Mouse (Mus musculus): ENCODE measurements around the gene Tfap2a. TPM values are rescaled to one million over a fixed set of nuclear protein-coding genes. Genes with fewer than 3 reads are reported as not detected.

Tfap2a gene
- polyA plus RNA-seq, 1 experiment = 7.3 TPM

DNA sequence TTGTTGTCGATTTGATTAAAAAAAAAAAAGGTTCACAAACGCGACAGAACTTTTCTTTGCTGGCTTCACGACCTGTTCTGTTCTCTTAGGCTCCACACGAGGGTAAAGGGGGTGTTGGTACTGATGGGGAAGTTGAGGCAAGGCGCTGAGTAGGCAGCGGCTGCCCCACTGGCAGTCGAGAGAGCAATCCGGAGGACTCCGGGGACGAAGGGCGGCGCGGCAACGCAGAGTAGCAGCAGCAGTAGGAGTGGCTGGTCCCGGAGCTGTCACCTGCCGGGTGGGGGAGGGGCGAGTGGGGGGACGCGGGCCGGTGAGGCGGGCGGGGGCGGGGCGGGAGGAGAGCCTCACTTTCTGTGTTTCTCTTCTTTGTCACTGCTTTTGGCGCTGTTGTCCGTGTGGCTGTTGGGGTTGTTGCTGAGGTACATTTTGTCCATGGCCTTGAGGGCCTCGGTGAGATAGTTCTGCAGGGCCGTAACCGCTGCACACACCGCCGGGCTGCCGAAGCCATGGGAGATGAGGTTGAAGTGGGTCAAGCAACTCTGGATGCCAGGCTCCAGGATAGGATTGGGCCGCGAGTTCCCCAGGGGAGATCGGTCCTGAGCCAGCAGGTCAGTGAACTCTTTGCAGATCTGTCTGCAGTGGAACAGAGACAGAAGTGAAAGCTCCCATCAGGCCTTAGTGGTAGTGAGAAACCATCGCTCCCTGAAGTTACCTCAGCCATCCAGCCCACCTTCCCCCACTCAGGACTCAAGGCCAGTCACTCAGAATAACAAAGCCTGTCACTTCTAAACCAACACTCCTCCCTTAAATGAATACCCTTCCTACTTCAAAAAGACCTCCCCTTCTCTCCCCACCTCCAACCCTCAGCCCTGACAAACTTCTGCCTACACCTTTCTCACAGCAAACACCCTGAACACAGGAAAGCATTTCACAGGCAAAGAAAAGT is 21.1 kb downstream of the Tfap2a start:
- H3K4me1 ChIP-seq (ENCODE audit: control insufficient read depth, insufficient read depth, low read length) = no peaks in the 10 kb centered on the region
- no peak overlapping the region for H3K4me3 ChIP-seq (ENCODE audit: insufficient read depth, low read length)
- no peak for TF ChIP-seq CTCF (IDR thresholded peaks at IDR 0.05; ENCODE audit: borderline replicate concordance, insufficient read depth, low read length)
- TF ChIP-seq POLR2A (IDR thresholded peaks at IDR 0.05; ENCODE audit: low read depth, low read length) = no peak
- H3K27ac ChIP-seq (ENCODE audit: insufficient read depth, low read length) = no peak overlapping the region

DNA sequence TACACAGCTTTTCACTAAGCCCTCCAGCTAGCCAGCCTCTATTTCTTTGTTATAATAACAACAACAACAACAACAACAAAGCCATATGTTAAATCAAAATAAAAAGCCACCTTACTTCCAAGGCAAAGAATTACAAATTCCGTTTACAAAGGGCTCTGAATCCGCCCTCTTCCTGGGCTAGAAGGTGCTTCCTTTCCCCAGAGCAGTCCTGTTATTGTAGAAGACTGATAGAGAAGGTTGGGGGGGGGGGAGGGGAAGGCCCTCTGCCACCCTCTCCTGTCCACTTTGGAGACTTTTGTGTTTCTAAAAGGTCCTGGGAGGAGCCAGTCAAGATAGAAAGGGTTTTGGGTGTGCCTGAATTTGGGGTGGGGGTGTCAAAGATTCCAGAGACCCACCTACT is 23.6 kb downstream of the Tfap2a start:
- H3K4me3 ChIP-seq (ENCODE audit: insufficient read depth, low read length) = no peak overlapping the region
- no peak overlapping the region for H3K27ac ChIP-seq (ENCODE audit: insufficient read depth, low read length)
- TF ChIP-seq POLR2A (IDR thresholded peaks at IDR 0.05; ENCODE audit: low read depth, low read length) (no peak), CTCF (IDR thresholded peaks at IDR 0.05; ENCODE audit: borderline replicate concordance, insufficient read depth, low read length) (no peak)
- H3K4me1 ChIP-seq (ENCODE audit: control insufficient read depth, insufficient read depth, low read length) = no peaks in the 10 kb centered on the region

DNA sequence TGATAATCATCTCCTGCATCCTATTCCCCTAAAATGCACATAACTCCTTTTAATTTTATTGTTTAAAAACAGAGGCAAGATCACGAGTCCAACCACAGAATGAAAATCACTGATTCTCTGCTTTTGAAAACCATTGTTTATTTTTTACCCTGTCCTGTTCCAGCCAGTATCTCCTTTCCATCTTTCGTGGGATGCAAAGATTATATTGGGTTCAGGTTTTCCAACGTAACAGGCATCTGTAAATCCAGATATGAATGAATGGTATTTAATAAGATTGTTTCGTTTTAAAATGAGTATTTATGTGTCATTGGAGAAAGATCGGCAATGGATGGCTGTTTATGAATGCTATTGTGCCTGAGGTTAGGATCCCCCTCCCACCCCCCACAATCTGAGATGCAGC is 24.5 kb downstream of the Tfap2a start:
- H3K27ac ChIP-seq (ENCODE audit: insufficient read depth, low read length) = no peak overlapping the region
- H3K4me1 ChIP-seq (ENCODE audit: control insufficient read depth, insufficient read depth, low read length) = no peaks in the 10 kb centered on the region
- H3K4me3 ChIP-seq (ENCODE audit: insufficient read depth, low read length) = no peak overlapping the region
- TF ChIP-seq CTCF (IDR thresholded peaks at IDR 0.05; ENCODE audit: borderline replicate concordance, insufficient read depth, low read length) (no peak), POLR2A (IDR thresholded peaks at IDR 0.05; ENCODE audit: low read depth, low read length) (no peak)

DNA sequence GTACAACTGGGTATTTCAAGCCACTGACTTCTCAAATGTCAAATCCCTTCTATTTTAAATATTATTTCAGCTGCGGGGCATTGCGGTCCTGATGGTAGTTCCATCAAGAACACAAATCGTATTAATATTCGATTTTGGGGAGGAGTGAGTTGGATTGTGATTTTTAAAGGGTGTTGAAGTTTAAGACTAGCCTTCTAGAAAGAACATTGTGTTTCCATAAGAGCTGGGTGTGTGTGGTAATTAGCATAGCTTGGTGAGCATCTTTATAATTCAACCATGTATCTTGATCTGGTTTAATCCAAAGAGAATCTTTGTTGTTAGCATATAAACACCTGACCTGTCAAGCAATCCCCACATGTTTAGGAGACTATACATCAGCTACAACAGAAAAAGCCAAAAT is 24.9 kb downstream of the Tfap2a start:
- TF ChIP-seq CTCF (IDR thresholded peaks at IDR 0.05; ENCODE audit: borderline replicate concordance, insufficient read depth, low read length) (no peak), POLR2A (IDR thresholded peaks at IDR 0.05; ENCODE audit: low read depth, low read length) (no peak)
- Histone ChIP-seq H3K4me3 (ENCODE audit: insufficient read depth, low read length) (no peak overlapping the region), H3K4me1 (ENCODE audit: control insufficient read depth, insufficient read depth, low read length) (no peaks in the 10 kb centered on the region), H3K27ac (ENCODE audit: insufficient read depth, low read length) (no peak overlapping the region)

DNA sequence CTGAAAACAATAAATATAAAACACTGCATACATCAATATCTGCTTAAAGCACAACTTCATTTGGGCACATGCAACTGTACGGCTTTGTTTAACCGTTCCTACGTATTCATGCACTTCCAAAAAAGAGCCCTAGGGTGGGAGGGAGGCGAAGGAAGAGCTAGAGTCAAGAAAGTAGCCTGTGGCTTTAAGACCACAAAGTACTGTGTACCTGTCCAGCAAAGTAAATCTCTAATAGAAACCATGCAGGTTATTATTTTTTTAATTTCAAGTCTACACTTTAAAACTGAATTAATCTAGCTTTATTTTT is 25.7 kb downstream of the Tfap2a start:
- H3K4me1 ChIP-seq (ENCODE audit: control insufficient read depth, insufficient read depth, low read length) = no peaks in the 10 kb centered on the region
- no peak overlapping the region for H3K4me3 ChIP-seq (ENCODE audit: insufficient read depth, low read length)
- no peak overlapping the region for H3K27ac ChIP-seq (ENCODE audit: insufficient read depth, low read length)
- TF ChIP-seq POLR2A (IDR thresholded peaks at IDR 0.05; ENCODE audit: low read depth, low read length) (no peak), CTCF (IDR thresholded peaks at IDR 0.05; ENCODE audit: borderline replicate concordance, insufficient read depth, low read length) (no peak)

DNA sequence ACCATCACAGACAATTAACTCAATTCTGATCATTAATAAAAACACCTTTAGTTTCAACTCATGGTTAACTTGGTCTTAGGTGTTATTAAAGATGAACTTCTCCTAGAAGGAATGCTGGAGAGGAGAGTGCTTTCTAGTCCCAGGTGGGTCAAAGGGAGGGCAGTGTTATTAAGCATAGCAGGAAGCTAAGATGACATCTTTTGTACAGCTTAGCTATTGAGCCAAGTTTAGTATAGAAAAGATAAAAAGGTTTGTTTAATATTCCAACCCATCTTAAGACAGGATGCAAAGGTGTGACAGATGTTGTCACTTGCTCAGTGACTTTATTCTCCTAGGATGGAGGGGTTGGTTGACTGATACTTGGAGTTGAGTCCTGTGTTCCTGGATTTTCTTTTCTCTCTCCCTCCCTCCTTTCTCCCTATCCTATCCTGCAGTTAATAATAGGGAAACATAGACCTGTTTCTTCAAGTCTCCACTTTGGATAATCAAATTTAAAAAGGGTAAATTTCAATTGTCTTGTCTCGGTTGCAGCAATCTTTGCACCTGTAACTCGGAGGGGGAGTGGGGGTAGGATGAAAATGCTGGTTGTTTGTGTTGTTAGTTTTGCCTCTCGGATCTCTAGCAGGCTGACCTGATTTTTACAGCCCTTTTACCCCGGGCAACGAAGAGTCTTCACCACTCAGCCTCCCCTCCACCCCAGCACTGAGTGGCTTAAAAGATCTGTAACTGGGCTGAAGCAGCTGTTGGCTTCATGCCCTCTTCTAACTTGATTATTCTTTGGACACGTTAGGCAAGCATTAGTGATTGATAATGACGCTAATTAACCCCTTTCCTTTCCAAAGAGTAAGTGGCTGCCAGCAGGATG is 26.3 kb downstream of the Tfap2a start:
- H3K27ac ChIP-seq (ENCODE audit: insufficient read depth, low read length) = no peak overlapping the region
- TF ChIP-seq POLR2A (IDR thresholded peaks at IDR 0.05; ENCODE audit: low read depth, low read length) (no peak), CTCF (IDR thresholded peaks at IDR 0.05; ENCODE audit: borderline replicate concordance, insufficient read depth, low read length) (no peak)
- no peak overlapping the region for H3K4me3 ChIP-seq (ENCODE audit: insufficient read depth, low read length)
- H3K4me1 ChIP-seq (ENCODE audit: control insufficient read depth, insufficient read depth, low read length) = no peaks in the 10 kb centered on the region

DNA sequence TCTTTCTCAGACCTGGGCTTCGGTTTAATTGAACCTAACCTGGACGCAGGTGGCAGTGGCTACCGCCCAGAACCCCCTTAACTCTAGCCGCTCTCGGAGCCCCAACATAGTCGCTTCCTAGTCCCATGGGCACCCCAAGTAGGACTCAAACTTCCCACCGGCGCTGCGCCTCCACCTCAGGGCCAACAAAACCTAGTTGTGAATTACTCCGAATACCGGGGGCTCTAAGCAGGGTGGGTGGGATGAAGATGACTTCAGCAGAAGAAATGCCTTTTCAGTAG is 28.2 kb downstream of the Tfap2a start:
- TF ChIP-seq POLR2A (IDR thresholded peaks at IDR 0.05; ENCODE audit: low read depth, low read length) (no peak), CTCF (IDR thresholded peaks at IDR 0.05; ENCODE audit: borderline replicate concordance, insufficient read depth, low read length) (no peak)
- H3K4me3 ChIP-seq (ENCODE audit: insufficient read depth, low read length) = no peak overlapping the region

DNA sequence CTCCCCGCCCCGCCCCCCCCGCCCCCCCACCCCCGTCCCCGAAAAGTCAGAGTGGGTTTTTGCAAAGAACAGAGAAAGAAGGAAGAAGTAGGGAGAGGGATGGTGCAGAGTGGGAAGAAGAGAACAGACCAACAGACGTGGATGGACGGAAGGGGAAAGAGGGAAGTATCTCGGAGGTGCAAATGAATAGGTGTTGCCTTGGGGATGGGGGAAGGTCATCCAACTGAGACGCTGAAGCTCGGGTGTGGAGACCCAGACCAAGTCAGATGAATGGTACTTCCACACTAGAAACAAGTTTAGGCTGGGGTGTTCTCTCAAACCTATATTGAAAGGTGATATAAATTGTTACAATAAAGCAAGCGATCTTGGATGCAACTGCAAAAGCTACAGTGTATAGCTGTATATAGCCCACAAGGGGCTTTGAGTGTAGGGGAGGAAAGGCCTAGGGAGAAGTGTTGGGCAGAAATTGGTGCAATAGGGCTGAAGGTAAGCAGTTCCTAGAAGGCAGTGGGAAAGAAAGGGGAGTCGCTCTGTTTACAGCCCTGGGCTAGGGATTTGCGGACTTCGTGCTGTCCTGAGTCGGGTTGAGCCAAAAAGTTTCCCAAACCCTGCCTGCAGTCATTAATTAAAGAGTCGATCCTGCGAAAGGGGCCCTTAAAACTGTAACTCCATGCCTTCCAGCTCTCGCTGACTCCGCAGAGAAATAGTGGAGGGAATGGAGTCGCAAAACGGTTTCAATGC is 28.7 kb downstream of the Tfap2a start:
- no peaks in the 10 kb centered on the region for H3K4me1 ChIP-seq (ENCODE audit: control insufficient read depth, insufficient read depth, low read length)
- H3K27ac ChIP-seq (ENCODE audit: insufficient read depth, low read length) = no peak overlapping the region
- H3K4me3 ChIP-seq (ENCODE audit: insufficient read depth, low read length) = no peak overlapping the region
- TF ChIP-seq CTCF (IDR thresholded peaks at IDR 0.05; ENCODE audit: borderline replicate concordance, insufficient read depth, low read length) (no peak), POLR2A (IDR thresholded peaks at IDR 0.05; ENCODE audit: low read depth, low read length) (no peak)

More for the DNA sequence above, 28.2 kb downstream of the Tfap2a start:
- no peak overlapping the region for H3K27ac ChIP-seq (ENCODE audit: insufficient read depth, low read length)
- H3K4me1 ChIP-seq (ENCODE audit: control insufficient read depth, insufficient read depth, low read length) = no peaks in the 10 kb centered on the region

DNA sequence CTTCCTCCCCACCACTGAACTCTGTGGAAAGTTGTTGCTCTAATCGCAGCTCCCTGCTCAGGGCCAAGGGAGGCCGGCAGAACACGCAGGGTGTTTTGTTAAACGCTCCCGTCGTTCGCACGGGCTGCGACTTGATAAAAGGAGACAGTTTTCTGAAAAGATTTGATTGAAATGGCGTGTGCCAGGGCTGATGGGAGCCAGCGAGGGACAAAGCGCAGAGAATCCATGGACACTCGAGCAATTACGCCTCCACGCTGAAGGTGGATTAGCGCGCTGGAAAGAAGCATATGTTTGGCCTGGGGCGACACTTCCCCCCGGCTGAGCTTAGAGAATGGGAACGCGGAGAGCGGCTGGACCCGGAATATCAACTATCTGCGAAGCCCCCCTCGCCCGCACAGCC is 29.3 kb downstream of the Tfap2a start:
- Histone ChIP-seq H3K27ac (ENCODE audit: insufficient read depth, low read length) (no peak overlapping the region), H3K4me1 (ENCODE audit: control insufficient read depth, insufficient read depth, low read length) (no peaks in the 10 kb centered on the region), H3K4me3 (ENCODE audit: insufficient read depth, low read length) (no peak overlapping the region)
- no peak for TF ChIP-seq POLR2A (IDR thresholded peaks at IDR 0.05; ENCODE audit: low read depth, low read length)
- TF ChIP-seq CTCF (IDR thresholded peaks at IDR 0.05; ENCODE audit: borderline replicate concordance, insufficient read depth, low read length) = no peak

All from embryonic fibroblast, embryonic 13.5 days (primary cell).